Mouse (Mus musculus): Measurements from ENCODE around the gene Olfr1381. TPM values are rescaled to one million over a fixed set of nuclear protein-coding genes. Genes with fewer than 3 reads are reported as not detected.
"Not testable (repeated sequence)": the region's sequence is repeated elsewhere in the genome, so short reads cannot be mapped to it uniquely, and the experiment has no call there.

The Olfr1381 gene
- total RNA-seq (2021) = not detected

DNA sequence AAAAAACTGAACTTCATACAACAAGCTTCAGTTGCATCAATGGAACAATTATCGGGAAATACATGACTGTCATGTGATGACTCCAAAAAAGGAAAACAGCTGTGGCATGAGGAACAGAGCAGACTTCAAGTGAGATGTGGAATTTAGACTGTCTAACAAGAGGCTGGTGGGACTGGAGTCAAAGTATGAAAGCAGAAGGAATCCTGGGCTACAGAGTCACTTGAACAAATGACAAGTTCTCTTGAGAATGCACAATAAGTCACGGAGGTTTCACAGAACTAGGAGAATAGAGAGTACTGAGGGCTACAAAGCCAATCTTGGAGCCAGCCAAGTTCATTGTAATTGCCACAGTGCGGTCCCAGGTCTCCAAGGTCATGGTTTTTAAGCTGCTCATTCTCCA, at the start of gene Olfr1381:
Gene Olfr1381, plus strand, starts transcription at position 301 of the 400 bp plus-strand sequence.
- DNase-seq (ENCODE audit: extremely low spot score in 1 of 2, low spot score in 1 of 2) = not testable (repeated sequence)

- no peak for DNase-seq (ENCODE audit: extremely low spot score in 1 of 2, low spot score in 1 of 2)
These were observed 25.2 kb upstream of the Olfr1381 start for GRCm38 (mm10) chr11:49518086-49518485.

- DNase-seq (ENCODE audit: extremely low spot score in 1 of 2, low spot score in 1 of 2) = no peak
These were observed 23.9 kb upstream of the Olfr1381 start, which contains the start of gene Olfr1383 for GRCm38 (mm10) chr11:49519348-49519747. Olfr1383 (plus strand) TSS chr11:49519648.

DNA sequence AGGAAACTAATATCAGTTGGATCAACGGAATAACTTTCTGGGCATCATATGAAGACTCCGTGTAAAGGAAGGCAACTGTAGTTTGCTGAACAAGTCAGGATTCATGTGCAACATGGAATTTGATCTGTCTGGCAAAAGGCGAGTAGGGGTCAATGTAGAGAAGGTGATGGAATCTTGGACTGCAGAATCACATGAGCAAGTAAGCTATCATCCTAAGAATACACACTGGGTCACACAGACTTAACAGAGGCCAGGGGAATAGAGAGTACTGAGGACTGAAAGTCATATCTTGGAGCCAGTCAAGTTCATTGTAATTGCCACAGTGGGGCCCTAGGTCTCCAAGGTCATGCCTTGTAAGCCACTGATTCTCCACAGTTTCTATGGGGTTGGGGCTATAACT, 15.3 kb upstream of the Olfr1381 start, which contains the start of gene Olfr1382:
Gene Olfr1382, plus strand, starts transcription at position 301 of the 400 bp plus-strand sequence.
- DNase-seq (ENCODE audit: extremely low spot score in 1 of 2, low spot score in 1 of 2) = no peak

GRCm38 (mm10) chr11:49532761-49533160, 10.5 kb upstream of the Olfr1381 start:
- DNase-seq (ENCODE audit: extremely low spot score in 1 of 2, low spot score in 1 of 2) = no peak

GRCm38 (mm10) chr11:49536631-49537030, 6.6 kb upstream of the Olfr1381 start:
- DNase-seq (ENCODE audit: extremely low spot score in 1 of 2, low spot score in 1 of 2) = not testable (repeated sequence)

- DNase-seq (ENCODE audit: extremely low spot score in 1 of 2, low spot score in 1 of 2) = peak in 1 of 2 experiments; percentile 4
These were observed 10.8 kb downstream of the Olfr1381 start for GRCm38 (mm10) chr11:49554033-49554432.

DNA sequence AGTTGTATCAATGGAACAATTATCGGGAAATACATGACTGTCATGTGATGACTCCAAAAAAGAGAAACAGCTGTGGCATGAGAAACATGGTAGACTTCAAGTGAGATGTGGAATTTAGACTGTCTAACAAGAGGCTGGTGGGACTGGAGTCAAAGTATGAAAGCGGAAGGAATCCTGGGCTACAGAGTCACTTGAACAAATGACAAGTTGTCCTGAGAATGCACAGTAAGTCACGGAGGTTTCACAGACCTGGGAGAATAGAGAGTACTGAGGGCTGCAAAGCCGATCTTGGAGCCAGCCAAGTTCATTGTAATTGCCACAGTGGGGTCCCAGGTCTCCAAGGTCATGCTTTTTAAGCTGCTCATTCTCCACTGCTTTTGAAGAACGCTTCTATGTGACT, 13.3 kb downstream of the Olfr1381 start, which contains the start of gene Olfr1380:
Gene Olfr1380, plus strand, starts transcription at position 301 of the 400 bp plus-strand sequence.
- DNase-seq (ENCODE audit: extremely low spot score in 1 of 2, low spot score in 1 of 2) = not testable (repeated sequence)

DNA sequence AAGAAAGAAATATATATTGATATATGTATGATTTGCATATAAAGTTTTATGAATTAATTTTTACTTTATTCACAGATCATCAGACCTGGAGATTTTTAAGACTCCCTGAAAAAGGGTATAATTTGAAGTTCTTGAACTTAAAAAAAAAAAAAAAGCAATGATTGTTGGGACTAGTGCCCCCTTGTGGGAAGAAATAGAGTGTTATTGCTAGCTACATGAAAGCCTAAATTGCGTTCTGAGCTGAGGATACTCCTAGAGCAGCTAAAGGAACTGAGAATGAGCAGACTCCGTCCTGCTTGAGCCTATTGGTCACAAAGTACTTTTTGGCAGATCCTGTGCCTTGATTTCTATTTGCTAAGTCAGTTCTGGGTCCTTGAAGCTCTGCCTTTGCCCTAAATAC, 31.8 kb downstream of the Olfr1381 start:
- not testable (repeated sequence) for DNase-seq (ENCODE audit: extremely low spot score in 1 of 2, low spot score in 1 of 2)

GRCm38 (mm10) chr11:49580452-49580851, 37.2 kb downstream of the Olfr1381 start:
- not testable (repeated sequence) for DNase-seq (ENCODE audit: extremely low spot score in 1 of 2, low spot score in 1 of 2)

- DNase-seq (ENCODE audit: extremely low spot score in 1 of 2, low spot score in 1 of 2) = no peak
These were observed 47.0 kb downstream of the Olfr1381 start for GRCm38 (mm10) chr11:49590213-49590612.

- not testable (repeated sequence) for DNase-seq (ENCODE audit: extremely low spot score in 1 of 2, low spot score in 1 of 2)
These were observed 53.9 kb downstream of the Olfr1381 start for GRCm38 (mm10) chr11:49597149-49597548.

Other genes starting within 250 kb of the Olfr1381 start
- not detected for gene Olfr10, start 238.7 kb upstream of the Olfr1381 start, total RNA-seq (2021)
- gene Olfr1391, start 220.7 kb upstream of the Olfr1381 start, total RNA-seq (2021) = not detected
- gene Olfr1390, start 208.3 kb upstream of the Olfr1381 start, total RNA-seq (2021) = not detected
- not detected for gene Olfr1389, start 120.4 kb upstream of the Olfr1381 start, total RNA-seq (2021)
- under 1 TPM; 0.42 to 0.59 TPM for gene Olfr1388, start 106.8 kb upstream of the Olfr1381 start, total RNA-seq (2021)
- not detected for gene Olfr1387, start 88.1 kb upstream of the Olfr1381 start, total RNA-seq (2021)
- not detected for gene Olfr1386, start 78.4 kb upstream of the Olfr1381 start, total RNA-seq (2021)
- not detected for gene Olfr1385, start 54.4 kb upstream of the Olfr1381 start, total RNA-seq (2021)
- not detected for gene Olfr1384, start 36.7 kb upstream of the Olfr1381 start, total RNA-seq (2021)
- under 1 TPM in 1 of 2 experiments, not detected in 1; 0.40 TPM for gene Olfr1383, start 23.8 kb upstream of the Olfr1381 start, total RNA-seq (2021)
- gene Olfr1382, start 15.2 kb upstream of the Olfr1381 start, total RNA-seq (2021) = not detected
- gene Olfr1380, start 13.4 kb downstream of the Olfr1381 start, total RNA-seq (2021) = not detected
- 1 to 10 TPM; 1.9 to 2.5 TPM for gene Flt4, start 65.8 kb downstream of the Olfr1381 start, total RNA-seq (2021)
- under 1 TPM in 1 of 2 experiments, not detected in 1; 0.84 TPM for gene Scgb3a1, start 120.2 kb downstream of the Olfr1381 start, total RNA-seq (2021)
- 10 to 100 TPM; 43.4 to 43.6 TPM for gene Cnot6, start 169.3 kb downstream of the Olfr1381 start, total RNA-seq (2021)